Mouse (Mus musculus) small intestine, adult 2 months (tissue): ENCODE results near the gene Pla2g5.

Experiments
- CTCF ChIP-seq: fragments of 200-500 bp; IDR thresholded peaks from 2 replicates; pipeline ENCODE4 v1.5.1; 2012; ENCODE audit warnings: low read depth, mild to moderate bottlenecking, control low read depth, inconsistent platforms, low read length, moderate library complexity, mixed read lengths; ENCODE audit not compliant: insufficient replicate concordance, insufficient read length; ENCODE audit errors: extremely low read depth
- POLR2A ChIP-seq: fragments of 200-500 bp; IDR thresholded peaks from 2 replicates; pipeline ENCODE4 v1.6.1; 2012; ENCODE audit warnings: low read depth, mild to moderate bottlenecking, control low read depth, inconsistent platforms, low read length, moderate library complexity

- TF ChIP-seq CTCF, result no peak
- no peak for TF ChIP-seq POLR2A
Measured at GRCm38 (mm10) chr4:138801631-138802030, 61.7 kb downstream of the Pla2g5 start.
